Mouse (Mus musculus) liver, adult 2 months (tissue): ENCODE measurements around the gene Cish. TPM values are rescaled to one million over a fixed set of nuclear protein-coding genes. Genes with fewer than 3 reads are reported as not detected.

Source experiments
- DNase-seq: peaks from one replicate; pipeline ENCODE4 v3.0.0-alpha.2; 2011; ENCODE audit warnings: low read depth, low spot score; ENCODE audit errors: extremely low read depth
- H3K27ac ChIP-seq: fragments of 200-500 bp; replicated peaks from 2 replicates; pipeline ENCODE4 v1.5.1; 2012; ENCODE audit warnings: low read depth, mild to moderate bottlenecking, control low read depth, inconsistent platforms, low read length; ENCODE audit not compliant: insufficient read depth
- H3K27me3 ChIP-seq: fragments of 200-500 bp; 2 replicates; pipeline ENCODE4 v1.6.1; 2012; ENCODE audit warnings: mild to moderate bottlenecking, moderate library complexity, low read length, inconsistent platforms; ENCODE audit not compliant: control insufficient read depth, insufficient read depth
- H3K36me3 ChIP-seq: fragments of 200-500 bp; 2 replicates; pipeline ENCODE4 v1.6.1; 2012; ENCODE audit warnings: low read length, inconsistent platforms; ENCODE audit not compliant: control insufficient read depth, insufficient read depth
- H3K4me1 ChIP-seq: fragments of 200-500 bp; 2 replicates; pipeline ENCODE4 v1.6.1; 2011; ENCODE audit warnings: low read length; ENCODE audit not compliant: control insufficient read depth, insufficient read depth
- H3K4me3 ChIP-seq: fragments of 200-500 bp; 2 replicates; pipeline ENCODE4 v1.5.1; 2011; ENCODE audit warnings: low read depth, mild to moderate bottlenecking, control low read depth, low read length, moderate library complexity; ENCODE audit not compliant: insufficient read depth
- H3K79me2 ChIP-seq: fragments of 200-500 bp; 2 replicates; pipeline ENCODE4 v1.6.1; 2012; ENCODE audit warnings: inconsistent platforms, mild to moderate bottlenecking, low read length, moderate library complexity; ENCODE audit not compliant: control insufficient read depth, insufficient read depth
- H3K9ac ChIP-seq: fragments of 200-500 bp; 2 replicates; pipeline ENCODE4 v1.6.1; 2012; ENCODE audit warnings: low read depth, mild to moderate bottlenecking, control low read depth, inconsistent platforms, low read length
- CTCF ChIP-seq: fragments of 200-500 bp; IDR thresholded peaks from 2 replicates; pipeline ENCODE4 v1.5.1; 2011; ENCODE audit warnings: low read depth, low read length, control low read depth
- POLR2A ChIP-seq: fragments of 200-500 bp; IDR thresholded peaks from 2 replicates; pipeline ENCODE4 v1.6.1; 2011; ENCODE audit warnings: low read length, control low read depth; ENCODE audit not compliant: insufficient read depth; ENCODE audit errors: extremely low read depth
- WGBS: fragments of 180-500 bp; shearing (Covaris S2); methylation state at CpG from one replicate; pipeline ENCODE4 v1.1.7; 2018; 5-methylcytosine and 5-hydroxymethylcytosine counted together
- polyA plus RNA-seq: library from polyadenylated mRNA; depleted of rRNA; stranded (reverse); fragments of >200 nt; gene quantifications from 2 replicates; pipeline ENCODE4 v1.2.3, GENCODE M21; 2012
- total RNA-seq: library from RNA; depleted of rRNA; stranded (reverse); fragments of >200 nt; gene quantifications from 2 replicates; pipeline ENCODE4 v1.2.3, GENCODE M21; 2014

Cish gene
- total and polyA plus RNA-seq, 2 experiments, result 0.55 to 32.8 TPM

DNA sequence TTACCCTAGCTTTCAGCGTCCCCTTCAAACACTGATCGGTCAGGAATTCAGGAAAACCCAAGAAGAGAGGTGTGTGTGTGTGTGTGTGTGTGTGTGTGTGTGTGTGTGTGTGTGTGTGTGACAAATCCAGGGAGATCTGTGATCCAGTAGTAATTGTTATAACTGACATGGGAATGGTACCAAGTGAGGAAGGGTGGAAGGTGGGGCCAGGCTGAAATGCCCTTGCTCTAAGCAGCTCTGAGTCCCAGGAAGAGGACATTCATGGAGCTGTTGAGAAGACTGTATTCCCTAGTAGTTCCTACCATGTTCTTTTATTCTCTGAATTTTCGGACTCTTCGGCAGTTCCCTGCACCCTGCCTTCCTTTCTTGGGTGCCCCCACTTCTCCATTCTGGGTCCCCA, 1.8 kb downstream of the Cish start:
- Histone ChIP-seq H3K27me3 (no peaks in the 10 kb centered on the region), H3K36me3 (peaks cover 23% of the 10 kb centered on the region), H3K4me1 (peaks cover 34% of the 10 kb centered on the region), H3K9ac (peak overlapping the region; percentile 83), H3K79me2 (peaks cover 12% of the 10 kb centered on the region; the same call in 1 of the 2 replicates), H3K4me3 (peak overlapping the region; percentile 66), H3K27ac (peak overlapping the region; percentile 99)
- 24% methylated on average over 4 of the region's 4 CpGs for WGBS
- DNase-seq, result peak; percentile 54
- TF ChIP-seq CTCF, result no peak
- TF ChIP-seq POLR2A, result no peak

DNA sequence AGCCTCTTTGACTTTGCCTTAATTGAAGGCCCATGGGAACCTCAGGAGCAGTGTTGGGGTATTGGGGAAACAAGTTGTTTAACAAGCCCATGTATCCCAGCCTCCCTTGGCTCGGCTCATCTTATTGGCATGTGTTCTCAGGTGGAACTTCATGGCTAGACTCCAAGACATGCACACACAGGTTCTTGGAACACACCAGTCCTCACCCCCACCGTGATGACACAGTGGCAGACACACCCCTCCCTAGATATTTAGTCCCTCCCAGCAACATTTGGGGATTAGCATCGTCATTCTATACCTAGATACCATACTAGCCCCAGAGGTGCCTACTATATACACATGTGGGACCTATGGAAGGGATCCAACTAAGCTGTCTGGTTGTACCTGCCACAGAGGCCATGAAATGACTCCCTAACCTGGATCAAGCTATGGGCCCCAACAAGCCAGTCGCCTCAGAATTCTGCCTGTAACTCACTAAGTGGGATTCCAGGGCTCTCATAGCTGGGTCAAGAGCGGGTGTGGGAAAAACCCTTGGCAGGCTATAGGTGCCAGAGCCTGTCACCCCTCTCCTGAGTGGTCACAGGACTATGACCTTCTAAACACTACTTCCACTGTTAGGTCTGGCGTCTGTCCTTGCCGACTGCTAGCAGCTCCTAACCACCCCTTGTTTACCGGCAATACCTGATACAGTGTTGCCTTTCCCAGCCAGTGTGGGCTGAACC, 2.4 kb downstream of the Cish start:
- DNase-seq, result peak; percentile 88
- Histone ChIP-seq H3K9ac (peak overlapping the region; percentile 83), H3K36me3 (peaks cover 23% of the 10 kb centered on the region), H3K79me2 (peaks cover 12% of the 10 kb centered on the region; the same call in 1 of the 2 replicates), H3K27me3 (no peaks in the 10 kb centered on the region), H3K4me1 (peaks cover 39% of the 10 kb centered on the region), H3K27ac (peak overlapping the region; percentile 99), H3K4me3 (peak overlapping the region; percentile 66)
- 14% methylated on average over 8 of the region's 8 CpGs for WGBS
- no peak for TF ChIP-seq POLR2A
- TF ChIP-seq CTCF, result no peak

DNA sequence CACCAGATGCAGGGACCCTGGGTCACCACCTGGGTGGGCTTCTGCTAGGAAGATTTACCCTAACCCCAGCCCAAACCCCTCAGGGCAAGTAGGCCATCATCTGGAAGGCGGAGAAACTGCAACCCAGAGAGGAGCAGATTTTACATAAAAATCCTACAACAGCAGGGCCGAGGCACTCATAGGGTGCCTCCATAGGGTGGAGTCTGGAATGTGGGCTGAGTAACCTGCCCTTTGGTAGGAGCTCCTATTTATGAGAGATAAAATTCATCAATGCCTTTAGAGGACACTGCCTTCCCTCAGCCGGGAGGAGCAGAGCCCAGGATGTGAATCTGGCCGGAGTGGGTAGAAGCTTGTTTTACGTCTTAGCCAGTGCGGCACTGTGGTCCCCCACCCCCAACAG, 3.0 kb downstream of the Cish start:
- WGBS, result 20% methylated on average over 6 of the region's 6 CpGs
- TF ChIP-seq CTCF, result no peak
- 0 out of 2 replicates have a peak, but pooled peaks have one; percentile 9 for TF ChIP-seq POLR2A
- peak; percentile 53 for DNase-seq
- peak overlapping the region; percentile 83 for H3K9ac ChIP-seq
- peaks cover 12% of the 10 kb centered on the region; the same call in 1 of the 2 replicates for H3K79me2 ChIP-seq
- H3K27me3 ChIP-seq, result no peaks in the 10 kb centered on the region
- peak overlapping the region; percentile 99 for H3K27ac ChIP-seq
- peaks cover 23% of the 10 kb centered on the region for H3K36me3 ChIP-seq
- H3K4me3 ChIP-seq, result peak overlapping the region; percentile 66
- H3K4me1 ChIP-seq, result peaks cover 46% of the 10 kb centered on the region

DNA sequence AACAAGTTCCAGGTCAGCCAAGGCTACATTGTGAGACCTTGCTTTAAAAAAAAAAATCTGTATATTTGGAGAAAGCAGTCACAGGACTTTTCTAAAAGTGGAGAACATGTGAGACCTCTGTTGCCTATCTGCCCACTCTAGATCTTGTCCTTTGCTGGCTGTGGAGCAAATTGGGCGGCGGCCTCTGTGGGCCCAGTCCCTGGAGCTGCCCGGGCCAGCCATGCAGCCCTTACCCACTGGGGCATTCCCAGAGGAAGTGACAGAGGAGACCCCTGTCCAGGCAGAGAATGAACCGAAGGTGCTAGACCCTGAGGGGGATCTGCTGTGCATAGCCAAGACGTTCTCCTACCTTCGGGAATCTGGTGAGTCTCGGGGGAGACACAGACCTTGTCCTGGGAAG, 4.0 kb downstream of the Cish start:
- H3K79me2 ChIP-seq, result peaks cover 12% of the 10 kb centered on the region; the same call in 1 of the 2 replicates
- DNase-seq, result no peak
- peaks cover 50% of the 10 kb centered on the region for H3K4me1 ChIP-seq
- WGBS, result 75% methylated on average over 7 of the region's 7 CpGs
- H3K27me3 ChIP-seq, result no peaks in the 10 kb centered on the region
- TF ChIP-seq CTCF (no peak), POLR2A (no peak)
- no peak overlapping the region for H3K4me3 ChIP-seq
- H3K27ac ChIP-seq, result no peak overlapping the region; the same call in 1 of the 2 replicates
- peak overlapping the region; percentile 34; the same call in 1 of the 2 replicates for H3K9ac ChIP-seq
- peaks cover 23% of the 10 kb centered on the region for H3K36me3 ChIP-seq

DNA sequence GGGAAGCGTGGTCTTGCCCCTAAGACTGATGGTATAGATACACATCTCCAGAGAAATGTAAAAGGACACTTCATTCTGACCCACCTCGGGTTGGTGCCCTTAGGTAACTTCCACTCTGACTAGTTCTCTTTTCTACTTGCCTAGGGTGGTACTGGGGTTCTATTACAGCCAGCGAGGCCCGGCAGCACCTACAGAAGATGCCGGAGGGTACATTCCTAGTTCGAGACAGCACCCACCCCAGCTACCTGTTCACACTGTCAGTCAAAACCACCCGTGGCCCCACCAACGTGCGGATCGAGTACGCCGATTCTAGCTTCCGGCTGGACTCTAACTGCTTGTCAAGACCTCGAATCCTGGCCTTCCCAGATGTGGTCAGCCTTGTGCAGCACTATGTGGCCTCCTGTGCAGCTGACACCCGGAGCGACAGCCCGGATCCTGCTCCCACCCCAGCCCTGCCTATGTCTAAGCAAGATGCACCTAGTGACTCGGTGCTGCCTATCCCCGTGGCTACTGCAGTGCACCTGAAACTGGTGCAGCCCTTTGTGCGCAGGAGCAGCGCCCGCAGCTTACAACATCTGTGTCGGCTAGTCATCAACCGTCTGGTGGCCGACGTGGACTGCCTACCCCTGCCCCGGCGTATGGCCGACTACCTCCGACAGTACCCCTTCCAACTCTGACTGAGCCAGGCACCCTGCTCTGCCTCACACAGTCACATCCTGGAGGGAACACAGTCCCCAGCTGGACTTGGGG, 4.6 kb downstream of the Cish start:
- Histone ChIP-seq H3K36me3 (peaks cover 23% of the 10 kb centered on the region), H3K4me1 (peaks cover 51% of the 10 kb centered on the region), H3K4me3 (no peak overlapping the region), H3K9ac (peak overlapping the region; percentile 21), H3K79me2 (peaks cover 12% of the 10 kb centered on the region; the same call in 1 of the 2 replicates), H3K27me3 (no peaks in the 10 kb centered on the region), H3K27ac (no peak overlapping the region; the same call in 1 of the 2 replicates)
- no peak for DNase-seq
- 90% methylated on average over 30 of the region's 30 CpGs for WGBS
- TF ChIP-seq CTCF, result no peak
- TF ChIP-seq POLR2A, result no peak
